Mouse (Mus musculus) neural tube, embryonic 12.5 days (tissue): ENCODE results near the gene Dock11. TPM values are rescaled to one million over a fixed set of nuclear protein-coding genes. Genes with fewer than 3 reads are reported as not detected.
A peak's percentile ranks its signal among the peaks of the same experiment; 100 is the strongest.

Source experiments
- ATAC-seq: fragments of 200-750 bp; cut with Nextera tagmentation; 2 replicates; pipeline ENCODE4 v1.8.0; 2017; ENCODE audit warnings: low read depth, mild to moderate bottlenecking, moderate TSS enrichment, moderate library complexity; ENCODE audit not compliant: low FRiP score
- H3K27ac ChIP-seq: fragments of 300-500 bp; sonication (generic); 2 replicates; pipeline ENCODE4 v1.5.1; 2016
- H3K27me3 ChIP-seq: fragments of 300-500 bp; sonication (generic); replicated peaks from 2 replicates; pipeline ENCODE4 v1.6.1; 2016; ENCODE audit warnings: mild to moderate bottlenecking
- H3K36me3 ChIP-seq: fragments of 300-500 bp; sonication (generic); 2 replicates; pipeline ENCODE4 v1.6.1; 2016; ENCODE audit warnings: mild to moderate bottlenecking
- H3K4me1 ChIP-seq: fragments of 300-500 bp; sonication (generic); 2 replicates; pipeline ENCODE4 v1.6.1; 2016
- H3K4me2 ChIP-seq: fragments of 300-500 bp; sonication (generic); replicated peaks from 2 replicates; pipeline ENCODE4 v1.6.1; 2016; ENCODE audit warnings: mild to moderate bottlenecking
- H3K4me3 ChIP-seq: fragments of 300-500 bp; sonication (generic); 2 replicates; pipeline ENCODE4 v1.5.1; 2016
- H3K9ac ChIP-seq: fragments of 300-500 bp; sonication (generic); 2 replicates; pipeline ENCODE4 v1.6.1; 2016; ENCODE audit warnings: mild to moderate bottlenecking
- H3K9me3 ChIP-seq: fragments of 300-500 bp; sonication (generic); 2 replicates; pipeline ENCODE4 v1.6.1; 2016; ENCODE audit warnings: mild to moderate bottlenecking
- WGBS: fragments of 180-500 bp; shearing (Covaris S2); methylation state at CpG from one replicate; pipeline ENCODE4 v1.1.7; 2016; 5-methylcytosine and 5-hydroxymethylcytosine counted together
- polyA plus RNA-seq: library from polyadenylated mRNA; unstranded; fragments of >200 nt; fragmentation: Nextera tagmentation; extraction: Ambion mirVana; gene quantifications from 2 replicates; pipeline ENCODE4 v1.2.1, GENCODE M21; 2016

The Dock11 gene
- polyA plus RNA-seq, 1 experiment from 2014 or later = 21.8 TPM

DNA sequence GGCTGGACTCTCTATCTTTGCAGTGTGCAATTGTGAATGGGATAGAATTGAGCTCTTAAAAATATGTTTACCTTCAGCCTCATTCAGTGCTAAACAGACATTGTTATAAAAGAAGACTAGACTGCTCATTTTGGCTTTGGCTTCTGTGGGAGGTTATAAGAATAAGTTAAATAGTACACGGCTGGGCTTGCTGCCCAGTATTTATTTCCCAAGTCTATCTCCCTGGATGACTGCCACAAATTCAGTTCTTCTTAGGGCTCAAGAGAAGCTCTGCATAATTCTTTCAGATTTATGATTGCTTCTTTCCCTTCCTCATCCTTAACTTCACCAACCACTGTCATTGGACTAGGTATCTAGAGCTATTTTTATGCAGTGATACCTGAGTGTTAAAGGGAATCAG is 158.8 kb downstream of the Dock11 start:
- Histone ChIP-seq H3K4me1 (no peaks in the 10 kb centered on the region), H3K4me2 (no peak overlapping the region), H3K9ac (no peak overlapping the region), H3K36me3 (no peaks in the 10 kb centered on the region), H3K9me3 (no peaks in the 10 kb centered on the region), H3K4me3 (no peak overlapping the region), H3K27me3 (no peaks in the 10 kb centered on the region), H3K27ac (no peak overlapping the region)
- 86% methylated on average over 1 of the region's 1 CpGs for WGBS
- ATAC-seq = no peak

GRCm38 (mm10) chrX:36050312-36050711 is 161.7 kb downstream of the Dock11 start:
- H3K9me3 ChIP-seq = no peaks in the 10 kb centered on the region
- H3K27me3 ChIP-seq = no peaks in the 10 kb centered on the region
- ATAC-seq = no peak
- no peaks in the 10 kb centered on the region for H3K4me1 ChIP-seq
- H3K4me3 ChIP-seq = no peak overlapping the region
- no peaks in the 10 kb centered on the region for H3K36me3 ChIP-seq
- no peak overlapping the region for H3K9ac ChIP-seq
- H3K27ac ChIP-seq = no peak overlapping the region
- H3K4me2 ChIP-seq = no peak overlapping the region

DNA sequence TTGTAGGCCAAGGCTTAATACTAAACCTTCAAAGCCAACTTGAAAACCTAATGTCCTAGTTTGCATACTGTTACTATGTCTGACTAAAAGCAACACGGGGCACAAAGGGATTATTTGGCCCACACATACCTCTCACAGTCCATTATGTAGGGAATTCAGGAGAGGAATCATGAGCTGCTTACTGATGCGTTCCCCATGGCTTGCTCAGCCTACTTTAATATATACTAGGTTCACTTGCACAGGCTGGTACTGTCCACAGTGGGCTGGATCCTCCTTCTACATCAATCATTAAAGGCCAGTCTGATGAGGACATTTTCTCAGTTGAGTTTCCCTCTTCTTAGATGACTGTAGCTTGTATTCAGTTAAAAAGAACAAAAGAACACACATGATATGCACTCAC is 185.4 kb downstream of the Dock11 start:
- H3K27ac ChIP-seq = no peak overlapping the region
- ATAC-seq = no peak

GRCm38 (mm10) chrX:36077164-36077563 is 188.5 kb downstream of the Dock11 start:
- Histone ChIP-seq H3K36me3 (no peaks in the 10 kb centered on the region), H3K4me2 (no peak overlapping the region), H3K27ac (no peak overlapping the region), H3K4me3 (no peak overlapping the region), H3K4me1 (no peaks in the 10 kb centered on the region), H3K9ac (no peak overlapping the region), H3K9me3 (no peaks in the 10 kb centered on the region), H3K27me3 (no peaks in the 10 kb centered on the region)
- WGBS = 78% methylated on average over 4 of the region's 4 CpGs
- no peak for ATAC-seq

More for the DNA sequence above, 185.4 kb downstream of the Dock11 start:
- WGBS = 77% methylated on average over 2 of the region's 2 CpGs
- H3K27me3 ChIP-seq = no peaks in the 10 kb centered on the region
- no peaks in the 10 kb centered on the region for H3K4me1 ChIP-seq
- H3K9ac ChIP-seq = no peak overlapping the region
- no peaks in the 10 kb centered on the region for H3K9me3 ChIP-seq
- H3K4me3 ChIP-seq = no peak overlapping the region
- no peaks in the 10 kb centered on the region for H3K36me3 ChIP-seq
- no peak overlapping the region for H3K4me2 ChIP-seq

- ATAC-seq = no peak
- Histone ChIP-seq H3K4me2 (no peak overlapping the region), H3K27ac (no peak overlapping the region), H3K27me3 (no peaks in the 10 kb centered on the region), H3K36me3 (no peaks in the 10 kb centered on the region), H3K9me3 (no peaks in the 10 kb centered on the region), H3K4me1 (no peaks in the 10 kb centered on the region), H3K4me3 (no peak overlapping the region), H3K9ac (no peak overlapping the region)
- 80% methylated on average over 1 of the region's 1 CpGs for WGBS
Observed at GRCm38 (mm10) chrX:36082917-36083316, 194.3 kb downstream of the Dock11 start.

DNA sequence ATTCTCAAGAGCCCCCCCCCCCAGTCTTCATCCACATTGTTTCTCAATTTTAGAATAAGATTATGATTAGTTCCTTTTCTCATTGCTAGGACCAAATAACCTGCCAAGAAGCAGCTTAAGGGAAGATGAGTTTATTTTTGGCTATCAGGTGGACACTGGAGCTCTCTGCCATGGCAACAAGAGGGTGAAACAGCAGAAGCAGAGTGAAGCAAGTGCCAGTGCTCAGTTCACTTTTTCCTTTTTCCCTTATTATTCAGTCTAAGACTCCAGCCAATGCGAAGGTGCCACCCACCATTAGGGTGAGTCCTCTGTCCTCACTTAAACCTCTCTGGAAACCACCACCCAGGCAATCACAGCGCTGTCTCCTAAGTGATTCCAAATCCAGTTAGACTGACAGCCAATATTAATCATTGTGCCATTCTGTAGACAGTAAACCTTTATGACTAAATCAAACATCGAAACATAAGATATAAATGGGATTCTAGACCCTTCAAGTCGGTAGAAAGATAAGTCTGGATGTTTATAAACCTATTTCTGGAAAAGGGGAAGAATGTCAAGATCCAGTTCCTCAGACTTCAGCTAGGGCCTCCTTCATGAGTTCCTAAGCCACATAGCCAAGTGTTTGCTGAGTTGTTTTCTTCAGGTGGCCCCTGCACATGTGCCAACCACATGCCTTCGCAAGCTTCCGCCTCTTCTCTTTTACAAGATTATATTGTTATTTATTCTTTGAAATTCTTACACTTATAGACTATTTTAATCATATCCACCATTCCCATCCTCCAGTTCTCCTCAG is 200.0 kb downstream of the Dock11 start:
- no peak for ATAC-seq
- no peak overlapping the region for H3K4me3 ChIP-seq
- H3K9me3 ChIP-seq = no peaks in the 10 kb centered on the region
- no peaks in the 10 kb centered on the region for H3K4me1 ChIP-seq
- H3K9ac ChIP-seq = no peak overlapping the region
- H3K27ac ChIP-seq = no peak overlapping the region
- WGBS = 83% methylated on average over 6 of the region's 6 CpGs
- no peaks in the 10 kb centered on the region for H3K27me3 ChIP-seq
- H3K4me2 ChIP-seq = no peak overlapping the region
- H3K36me3 ChIP-seq = no peaks in the 10 kb centered on the region

GRCm38 (mm10) chrX:36100883-36101282 is 212.3 kb downstream of the Dock11 start:
- no peak for ATAC-seq
- Histone ChIP-seq H3K4me2 (no peak overlapping the region), H3K27me3 (no peaks in the 10 kb centered on the region), H3K27ac (no peak overlapping the region), H3K9ac (no peak overlapping the region), H3K36me3 (no peaks in the 10 kb centered on the region), H3K4me1 (no peaks in the 10 kb centered on the region), H3K4me3 (no peak overlapping the region), H3K9me3 (no peaks in the 10 kb centered on the region)
- 92% methylated on average over 1 of the region's 1 CpGs for WGBS

DNA sequence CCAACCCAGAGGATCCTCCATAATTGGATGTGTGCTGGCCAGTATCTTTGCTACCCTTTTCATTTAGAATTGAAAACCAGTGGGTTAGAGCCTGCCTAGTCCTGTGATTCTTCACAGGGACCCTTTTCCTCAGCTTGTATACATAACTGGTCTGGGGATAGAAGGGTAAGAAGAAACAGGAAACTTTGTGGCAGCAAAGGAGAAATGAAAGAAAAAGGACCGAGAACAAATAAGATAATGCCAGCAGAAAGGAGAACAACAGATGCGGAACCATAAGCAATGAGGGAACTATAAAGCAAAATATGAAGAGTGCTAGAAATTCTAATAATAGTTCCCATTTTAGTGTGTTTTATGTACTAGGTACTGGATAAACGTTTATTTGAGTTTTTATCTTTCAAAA is 212.7 kb downstream of the Dock11 start:
- no peaks in the 10 kb centered on the region for H3K4me1 ChIP-seq
- H3K4me2 ChIP-seq = no peak overlapping the region
- no peak overlapping the region for H3K27ac ChIP-seq
- no peaks in the 10 kb centered on the region for H3K9me3 ChIP-seq
- H3K4me3 ChIP-seq = no peak overlapping the region
- no peaks in the 10 kb centered on the region for H3K27me3 ChIP-seq
- H3K36me3 ChIP-seq = no peaks in the 10 kb centered on the region
- ATAC-seq = no peak
- no peak overlapping the region for H3K9ac ChIP-seq
- WGBS = 77% methylated on average over 3 of the region's 3 CpGs

GRCm38 (mm10) chrX:36108601-36109000 is 220.0 kb downstream of the Dock11 start:
- no peak overlapping the region for H3K4me3 ChIP-seq
- no peak overlapping the region for H3K9ac ChIP-seq
- no peaks in the 10 kb centered on the region for H3K9me3 ChIP-seq
- H3K4me2 ChIP-seq = no peak overlapping the region
- ATAC-seq = no peak
- WGBS = 45% methylated on average over 3 of the region's 3 CpGs
- H3K27ac ChIP-seq = no peak overlapping the region
- no peaks in the 10 kb centered on the region for H3K36me3 ChIP-seq
- H3K27me3 ChIP-seq = no peaks in the 10 kb centered on the region
- no peaks in the 10 kb centered on the region for H3K4me1 ChIP-seq

DNA sequence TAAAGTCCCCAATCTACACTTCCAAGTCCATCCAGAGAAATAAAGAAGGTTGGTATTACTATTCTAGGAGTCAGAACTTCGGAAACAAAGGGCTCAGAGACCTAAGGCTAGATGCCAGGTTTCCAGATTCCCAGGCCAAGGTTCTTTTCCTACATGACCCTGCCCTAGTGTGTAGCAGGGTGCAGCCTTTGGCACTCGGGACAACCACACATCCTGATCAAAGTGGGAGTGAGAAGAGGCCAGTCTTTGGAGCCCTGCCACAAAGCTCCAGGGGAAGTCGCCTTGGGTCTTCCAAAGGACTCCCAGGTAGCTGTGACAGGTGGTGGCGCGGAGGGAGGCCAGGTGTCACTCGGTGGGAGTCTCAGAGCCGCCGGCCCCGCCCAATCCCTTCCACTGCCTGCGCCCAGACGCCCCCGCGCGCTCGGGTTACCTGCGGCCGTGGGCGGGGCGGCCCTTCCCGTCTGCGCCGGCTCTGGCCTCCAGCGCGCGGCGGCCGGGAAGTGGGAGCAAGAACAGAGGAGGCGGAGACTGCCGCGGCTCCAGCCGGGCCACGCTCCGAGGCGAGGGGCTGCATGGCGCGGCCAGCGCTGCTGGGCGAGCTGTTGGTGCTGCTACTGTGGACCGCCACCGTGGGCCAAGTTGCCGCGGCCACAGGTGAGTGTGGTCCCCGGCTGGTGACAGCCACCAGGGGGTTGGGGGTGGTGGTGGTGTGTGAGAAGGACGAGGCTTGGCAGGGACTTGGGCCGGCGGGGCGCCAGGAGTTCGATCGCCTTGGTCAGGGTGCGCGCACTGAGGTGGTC is 223.2 kb downstream of the Dock11 start, which contains the start of gene Il13ra1:
Gene Il13ra1, plus strand, starts transcription at position 489 of the 800 bp plus-strand sequence.
- H3K9me3 ChIP-seq = no peaks in the 10 kb centered on the region
- peak within 1 kb of the TSS; percentile 77 for H3K4me2 ChIP-seq
- peak within 1 kb of the TSS; percentile 42 for H3K4me3 ChIP-seq
- no peaks in the 10 kb centered on the region for H3K27me3 ChIP-seq
- no peak within 1 kb of the TSS for H3K27ac ChIP-seq
- H3K9ac ChIP-seq = 0 out of 2 replicates have a peak within 1 kb of the TSS, but pooled peaks have one; percentile 42
- 19% methylated on average over 51 of the region's 51 CpGs for WGBS
- peak; percentile 75 for ATAC-seq
- no peaks in the 10 kb centered on the region for H3K4me1 ChIP-seq
- no peaks in the 10 kb centered on the region for H3K36me3 ChIP-seq

DNA sequence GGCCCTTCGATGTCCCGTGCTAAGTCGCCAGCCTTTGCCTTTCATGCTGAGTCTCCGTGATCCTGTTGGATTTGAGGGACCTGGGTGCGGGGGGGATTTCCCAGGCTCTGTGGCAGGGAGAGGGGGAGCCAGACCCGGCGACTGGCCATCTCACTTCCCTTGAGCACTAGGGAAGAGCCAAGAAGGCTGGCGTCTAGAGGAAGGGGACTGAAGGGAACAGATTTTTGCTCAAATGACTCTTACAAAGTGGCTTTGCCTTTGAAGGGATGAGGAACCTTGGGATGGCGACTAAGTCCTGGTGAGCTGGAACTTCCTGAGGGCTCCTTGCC is 223.8 kb downstream of the Dock11 start:
- Histone ChIP-seq H3K4me1 (no peaks in the 10 kb centered on the region), H3K36me3 (no peaks in the 10 kb centered on the region), H3K27me3 (no peaks in the 10 kb centered on the region), H3K9ac (0 out of 2 replicates have a peak overlapping the region, but pooled peaks have one; percentile 42), H3K4me3 (peak overlapping the region; percentile 42), H3K4me2 (peak overlapping the region; percentile 77), H3K27ac (no peak overlapping the region), H3K9me3 (no peaks in the 10 kb centered on the region)
- WGBS = 16% methylated on average over 9 of the region's 9 CpGs
- ATAC-seq = no peak

GRCm38 (mm10) chrX:36115171-36115570 is 226.5 kb downstream of the Dock11 start:
- Histone ChIP-seq H3K9me3 (no peaks in the 10 kb centered on the region), H3K27ac (no peak overlapping the region), H3K4me3 (no peak overlapping the region), H3K36me3 (no peaks in the 10 kb centered on the region), H3K9ac (no peak overlapping the region), H3K4me1 (no peaks in the 10 kb centered on the region), H3K4me2 (no peak overlapping the region), H3K27me3 (no peaks in the 10 kb centered on the region)
- 82% methylated on average over 4 of the region's 4 CpGs for WGBS
- no peak for ATAC-seq
